Mouse (Mus musculus) lung, embryonic 16.5 days (tissue): ENCODE data around the gene Nt5c3. TPM values are rescaled to one million over a fixed set of nuclear protein-coding genes. Genes with fewer than 3 reads are reported as not detected.
A peak's percentile ranks its signal among the peaks of the same experiment; 100 is the strongest.

ENCODE experiments used
- ATAC-seq: fragments of 200-750 bp; cut with Nextera tagmentation; 2 replicates; pipeline ENCODE4 v1.8.0; 2017; ENCODE audit warnings: low read depth, mild to moderate bottlenecking, moderate library complexity
- H3K27ac ChIP-seq: fragments of 300-500 bp; sonication (generic); 2 replicates; pipeline ENCODE4 v1.5.1; 2014; ENCODE audit warnings: mild to moderate bottlenecking, control low read depth, low read length
- H3K27me3 ChIP-seq: fragments of 300-500 bp; sonication (generic); 2 replicates; pipeline ENCODE4 v1.6.1; 2014; ENCODE audit warnings: low read depth, low read length, mixed read lengths; ENCODE audit not compliant: control insufficient read depth, insufficient read depth
- H3K36me3 ChIP-seq: fragments of 300-500 bp; sonication (generic); 2 replicates; pipeline ENCODE4 v1.6.1; 2014; ENCODE audit warnings: low read length; ENCODE audit not compliant: control insufficient read depth, insufficient read depth
- H3K4me1 ChIP-seq: fragments of 300-500 bp; sonication (generic); replicated peaks from 2 replicates; pipeline ENCODE4 v1.6.1; 2014; ENCODE audit warnings: low read length, mixed read lengths; ENCODE audit not compliant: control insufficient read depth, insufficient read depth
- H3K4me2 ChIP-seq: fragments of 300-500 bp; sonication (generic); 2 replicates; pipeline ENCODE4 v1.6.1; 2014; ENCODE audit warnings: low read depth, low read length, control low read depth
- H3K4me3 ChIP-seq: fragments of 300-500 bp; sonication (generic); 2 replicates; pipeline ENCODE4 v1.5.1; 2014; ENCODE audit warnings: mild to moderate bottlenecking, low read length, control low read depth
- H3K9ac ChIP-seq: fragments of 300-500 bp; sonication (generic); 2 replicates; pipeline ENCODE4 v1.6.1; 2014; ENCODE audit warnings: low read length, control low read depth
- H3K9me3 ChIP-seq: fragments of 300-500 bp; sonication (generic); 2 replicates; pipeline ENCODE4 v1.6.1; 2016; ENCODE audit warnings: low read length; ENCODE audit not compliant: control insufficient read depth
- WGBS: fragments of 180-500 bp; shearing (Covaris S2); extraction: QIAGEN DNeasy Blood & Tissue Kit; methylation state at CpG from one replicate; pipeline ENCODE4 v1.1.7; 2014; 5-methylcytosine and 5-hydroxymethylcytosine counted together
- polyA plus RNA-seq: library from polyadenylated mRNA; unstranded; fragments of >200 nt; fragmentation: Nextera tagmentation; extraction: Ambion mirVana; gene quantifications from 2 replicates; pipeline ENCODE4 v1.2.1, GENCODE M21; 2015

Nt5c3 gene
- polyA plus RNA-seq, 1 experiment from 2014 or later, result 59.0 TPM

GRCm38 (mm10) chr6:56856748-56857147, 67.0 kb downstream of the Nt5c3 start:
- H3K36me3 ChIP-seq, result peaks cover 26% of the 10 kb centered on the region
- no peak for ATAC-seq
- H3K27me3 ChIP-seq, result no peaks in the 10 kb centered on the region
- no peak overlapping the region for H3K9ac ChIP-seq
- WGBS, result 84% methylated on average over 5 of the region's 5 CpGs
- H3K4me1 ChIP-seq, result no peaks in the 10 kb centered on the region
- no peak overlapping the region for H3K4me2 ChIP-seq
- H3K4me3 ChIP-seq, result no peak overlapping the region
- no peak overlapping the region for H3K27ac ChIP-seq
- no peaks in the 10 kb centered on the region for H3K9me3 ChIP-seq

- Histone ChIP-seq H3K9me3 (no peaks in the 10 kb centered on the region), H3K4me2 (no peak overlapping the region), H3K4me1 (no peaks in the 10 kb centered on the region), H3K27ac (no peak overlapping the region), H3K36me3 (peaks cover 19% of the 10 kb centered on the region), H3K4me3 (no peak overlapping the region), H3K9ac (no peak overlapping the region), H3K27me3 (no peaks in the 10 kb centered on the region)
- no peak for ATAC-seq
- WGBS, result 95% methylated on average over 8 of the region's 8 CpGs
Observed at GRCm38 (mm10) chr6:56854803-56855202, 68.9 kb downstream of the Nt5c3 start.

DNA sequence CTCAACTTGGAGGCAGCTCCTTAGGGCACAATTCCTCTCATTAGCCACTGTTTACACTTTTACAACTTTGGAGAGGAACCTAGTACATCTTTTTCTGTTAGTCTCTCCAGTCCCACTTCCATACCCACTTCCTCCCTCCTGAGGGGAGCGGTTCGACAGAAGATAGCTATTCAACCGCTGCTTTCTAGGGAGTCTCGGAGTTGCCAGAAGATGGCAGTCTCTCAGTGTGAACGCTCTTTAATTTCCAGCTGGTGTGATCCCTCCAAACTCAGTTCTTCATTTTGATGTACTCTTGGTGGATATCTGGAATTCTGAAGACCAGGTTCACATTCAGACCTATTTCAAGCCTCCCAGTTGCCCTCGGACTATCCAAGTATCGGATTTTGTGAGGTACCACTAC, 73.4 kb downstream of the Nt5c3 start:
- no peaks in the 10 kb centered on the region for H3K27me3 ChIP-seq
- no peaks in the 10 kb centered on the region for H3K9me3 ChIP-seq
- no peak overlapping the region for H3K9ac ChIP-seq
- no peak for ATAC-seq
- WGBS, result 77% methylated on average over 7 of the region's 7 CpGs
- H3K4me3 ChIP-seq, result no peak overlapping the region
- H3K36me3 ChIP-seq, result peaks cover 7% of the 10 kb centered on the region; the same call in 1 of the 2 replicates
- H3K4me2 ChIP-seq, result no peak overlapping the region
- no peaks in the 10 kb centered on the region for H3K4me1 ChIP-seq
- H3K27ac ChIP-seq, result no peak overlapping the region

- 0 out of 2 replicates have a peak, but pooled peaks have one; percentile 28 for ATAC-seq
- H3K4me3 ChIP-seq, result no peak overlapping the region
- H3K27ac ChIP-seq, result no peak overlapping the region
- no peaks in the 10 kb centered on the region for H3K4me1 ChIP-seq
- H3K9ac ChIP-seq, result no peak overlapping the region
- no peaks in the 10 kb centered on the region for H3K27me3 ChIP-seq
- WGBS, result 83% methylated on average over 3 of the region's 3 CpGs
- H3K36me3 ChIP-seq, result peaks cover 7% of the 10 kb centered on the region; the same call in 1 of the 2 replicates
- no peaks in the 10 kb centered on the region for H3K9me3 ChIP-seq
- no peak overlapping the region for H3K4me2 ChIP-seq
Observed at GRCm38 (mm10) chr6:56848974-56849373, 74.8 kb downstream of the Nt5c3 start.

- Histone ChIP-seq H3K9ac (no peak overlapping the region), H3K4me2 (no peak overlapping the region), H3K4me1 (no peaks in the 10 kb centered on the region), H3K27me3 (no peaks in the 10 kb centered on the region), H3K9me3 (no peaks in the 10 kb centered on the region), H3K27ac (no peak overlapping the region), H3K36me3 (peaks cover 6% of the 10 kb centered on the region; the same call in 1 of the 2 replicates), H3K4me3 (no peak overlapping the region)
- no peak for ATAC-seq
- 86% methylated on average over 2 of the region's 2 CpGs for WGBS
Observed at GRCm38 (mm10) chr6:56844365-56844764, 79.4 kb downstream of the Nt5c3 start.

DNA sequence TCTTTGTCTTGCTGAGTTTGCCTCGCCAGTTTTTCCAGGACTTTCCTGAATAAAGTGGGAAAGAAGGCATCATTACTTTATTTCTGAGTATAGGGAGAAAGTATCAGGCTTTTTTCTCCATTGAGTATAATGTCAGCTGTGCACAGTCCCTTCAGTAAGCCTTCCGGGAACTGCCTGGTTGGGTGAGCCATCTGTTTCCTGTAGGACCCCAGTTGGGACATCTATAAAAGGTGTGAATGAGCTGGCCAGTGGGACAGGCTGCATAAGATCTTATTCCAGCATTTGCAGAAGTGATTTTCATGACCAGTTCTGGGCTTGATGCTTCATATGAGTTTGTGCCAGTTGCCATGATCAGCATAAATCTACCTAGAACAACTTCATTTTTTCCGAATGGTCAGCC, 80.5 kb downstream of the Nt5c3 start:
- ATAC-seq, result no peak
- Histone ChIP-seq H3K4me1 (no peaks in the 10 kb centered on the region), H3K4me3 (no peak overlapping the region), H3K9ac (no peak overlapping the region), H3K36me3 (peaks cover 6% of the 10 kb centered on the region; the same call in 1 of the 2 replicates), H3K4me2 (no peak overlapping the region), H3K27me3 (no peaks in the 10 kb centered on the region), H3K9me3 (no peaks in the 10 kb centered on the region), H3K27ac (no peak overlapping the region)
- WGBS, result 89% methylated on average over 3 of the region's 3 CpGs

- Histone ChIP-seq H3K27ac (no peak overlapping the region), H3K4me3 (no peak overlapping the region), H3K36me3 (peaks cover 2% of the 10 kb centered on the region), H3K9me3 (no peaks in the 10 kb centered on the region), H3K4me1 (peaks cover 9% of the 10 kb centered on the region), H3K4me2 (no peak overlapping the region), H3K9ac (no peak overlapping the region), H3K27me3 (no peaks in the 10 kb centered on the region)
- ATAC-seq, result no peak
- 91% methylated on average over 3 of the region's 3 CpGs for WGBS
Observed at GRCm38 (mm10) chr6:56837621-56838020, 86.1 kb downstream of the Nt5c3 start.

DNA sequence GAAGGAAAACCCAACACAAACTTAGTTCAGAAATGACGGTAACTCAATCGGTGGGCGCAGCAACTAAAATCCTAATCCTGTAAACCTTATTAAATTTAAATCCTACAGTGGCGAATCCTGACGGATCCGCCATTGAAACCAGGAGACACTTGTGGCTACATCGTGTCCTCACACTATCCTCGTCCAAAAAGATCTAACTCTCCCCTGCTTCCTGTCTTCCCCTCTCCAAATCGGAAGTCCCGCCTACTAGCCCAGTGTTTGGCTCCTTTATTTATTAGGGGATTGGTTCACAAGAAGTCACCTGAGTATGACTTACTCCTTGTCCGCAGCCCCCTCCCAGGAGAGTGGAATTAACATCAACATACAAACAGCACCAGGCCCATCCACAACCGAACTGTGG, 86.6 kb downstream of the Nt5c3 start:
- Histone ChIP-seq H3K4me1 (peaks cover 9% of the 10 kb centered on the region), H3K36me3 (peaks cover 2% of the 10 kb centered on the region), H3K4me3 (no peak overlapping the region), H3K9me3 (no peaks in the 10 kb centered on the region), H3K4me2 (no peak overlapping the region), H3K27ac (no peak overlapping the region), H3K9ac (no peak overlapping the region), H3K27me3 (no peaks in the 10 kb centered on the region)
- no peak for ATAC-seq
- 93% methylated on average over 12 of the region's 12 CpGs for WGBS

- Histone ChIP-seq H3K4me2 (no peak overlapping the region), H3K27ac (no peak overlapping the region), H3K36me3 (peaks cover 2% of the 10 kb centered on the region), H3K27me3 (no peaks in the 10 kb centered on the region), H3K4me3 (no peak overlapping the region), H3K4me1 (peaks cover 9% of the 10 kb centered on the region), H3K9ac (no peak overlapping the region), H3K9me3 (no peaks in the 10 kb centered on the region)
- 86% methylated on average over 10 of the region's 10 CpGs for WGBS
- no peak for ATAC-seq
Observed at GRCm38 (mm10) chr6:56835532-56835931, 88.2 kb downstream of the Nt5c3 start.

DNA sequence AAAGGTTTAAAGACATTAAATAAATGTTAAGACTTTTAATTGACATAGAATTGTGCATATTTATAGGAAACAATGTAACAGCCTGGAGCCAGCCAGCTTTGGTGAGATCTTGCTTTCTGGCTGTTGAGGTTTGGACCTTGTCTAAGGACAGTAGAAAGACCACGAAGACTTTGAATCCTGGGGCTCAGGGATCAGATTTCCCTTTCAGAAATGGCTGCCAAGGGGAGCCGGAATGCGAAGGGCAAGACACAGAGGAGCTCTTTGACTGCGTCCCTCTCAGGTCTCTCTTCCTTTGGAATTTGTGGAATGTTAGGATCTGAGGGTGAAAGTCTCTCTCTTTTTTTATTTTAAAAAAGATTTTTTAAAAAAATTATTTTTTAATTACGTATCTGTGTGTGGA, 89.0 kb downstream of the Nt5c3 start:
- peaks cover 9% of the 10 kb centered on the region for H3K4me1 ChIP-seq
- no peak overlapping the region for H3K9ac ChIP-seq
- no peak for ATAC-seq
- 44% methylated on average over 5 of the region's 5 CpGs for WGBS
- no peak overlapping the region; the same call in 1 of the 2 replicates for H3K27ac ChIP-seq
- no peaks in the 10 kb centered on the region for H3K27me3 ChIP-seq
- no peak overlapping the region for H3K4me2 ChIP-seq
- H3K36me3 ChIP-seq, result peaks cover 2% of the 10 kb centered on the region
- no peak overlapping the region for H3K4me3 ChIP-seq
- H3K9me3 ChIP-seq, result no peaks in the 10 kb centered on the region
